Mouse (Mus musculus) c-Kit-positive CD71-positive TER-119-positive erythroid progenitor cells, embryonic 14.5 days (primary cell): ENCODE measurements around the gene Stat5b.

Source experiments
- DNase-seq: peaks from one replicate; pipeline ENCODE4 v3.0.0-alpha.2; 2013; ENCODE audit warnings: low spot score

Stat5b gene

DNA sequence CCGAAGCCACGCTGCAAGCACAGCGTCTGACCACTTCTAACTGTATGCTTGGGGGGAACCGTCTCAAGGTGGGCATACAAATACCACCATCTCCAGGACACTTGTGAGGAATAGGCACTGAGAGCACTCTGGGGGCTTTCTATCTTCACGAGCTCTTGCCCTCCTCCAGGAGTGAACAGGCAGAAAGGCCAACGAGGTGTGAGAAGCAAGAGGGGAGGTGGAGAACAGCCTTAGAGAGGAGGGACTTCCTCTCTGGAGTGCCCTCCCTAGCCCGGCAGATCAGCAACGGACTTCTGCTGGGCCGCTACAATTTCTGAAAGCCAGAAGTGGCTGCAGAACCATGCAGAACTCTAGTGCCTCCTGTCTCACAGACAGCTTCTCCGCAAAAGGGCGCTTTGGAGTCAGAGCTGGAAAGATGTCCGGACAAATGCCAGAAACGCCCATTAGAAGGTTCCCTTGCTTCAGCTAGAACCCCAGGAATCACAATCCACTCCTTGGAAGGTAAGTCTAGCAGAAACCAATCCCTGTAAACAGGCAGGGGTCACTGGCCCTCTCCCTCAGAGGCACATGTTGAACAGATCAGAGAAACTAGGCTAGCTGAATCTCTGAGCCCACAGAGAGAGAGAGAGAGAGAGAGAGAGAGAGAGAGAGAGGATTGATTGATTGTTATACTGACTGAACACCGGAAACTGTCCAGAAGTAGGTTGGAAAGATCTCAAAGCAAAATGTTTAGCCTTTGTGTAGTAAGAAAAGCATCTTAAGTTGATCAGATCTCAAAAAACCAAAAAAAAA, 114.4 kb downstream of the Stat5b start:
- no peak for DNase-seq

DNA sequence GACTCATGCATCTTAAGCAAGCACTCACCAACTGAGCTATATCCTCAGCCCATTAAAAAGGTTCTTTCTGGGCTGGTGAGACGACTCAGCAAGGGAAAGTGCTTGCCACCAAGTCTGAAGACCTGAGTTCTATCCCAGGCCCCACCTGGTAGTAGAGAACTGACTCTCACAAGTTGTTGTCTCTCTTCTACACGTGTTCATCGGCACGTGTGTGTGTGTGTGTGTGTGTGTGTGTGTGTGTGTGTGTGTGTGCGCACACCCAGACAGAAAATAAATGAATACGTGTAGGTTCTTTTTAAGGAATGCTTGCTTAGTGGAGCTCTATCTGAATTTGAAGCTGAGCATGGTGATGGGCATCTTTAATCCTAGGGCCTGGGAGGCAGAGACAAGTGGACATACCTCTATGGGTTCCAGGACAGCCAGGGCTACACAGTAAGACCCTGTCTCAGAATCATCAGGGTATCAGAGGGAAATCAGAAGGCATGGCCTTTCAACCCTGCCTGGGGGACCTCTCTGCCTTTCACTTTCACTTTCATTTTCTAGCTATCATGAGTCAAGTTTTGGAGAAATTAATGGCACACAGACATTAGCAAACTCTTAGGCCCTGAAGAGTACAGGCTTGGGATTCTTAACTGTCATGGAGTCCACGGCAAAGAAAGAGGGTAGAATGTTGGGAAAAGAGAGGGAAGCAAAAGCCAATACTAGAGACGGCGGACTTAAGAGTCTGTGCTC, 115.2 kb downstream of the Stat5b start:
- DNase-seq, result no peak
